Comparison of ENCODE assay signal across 8 mouse cellular contexts in the genomic region with DNA sequence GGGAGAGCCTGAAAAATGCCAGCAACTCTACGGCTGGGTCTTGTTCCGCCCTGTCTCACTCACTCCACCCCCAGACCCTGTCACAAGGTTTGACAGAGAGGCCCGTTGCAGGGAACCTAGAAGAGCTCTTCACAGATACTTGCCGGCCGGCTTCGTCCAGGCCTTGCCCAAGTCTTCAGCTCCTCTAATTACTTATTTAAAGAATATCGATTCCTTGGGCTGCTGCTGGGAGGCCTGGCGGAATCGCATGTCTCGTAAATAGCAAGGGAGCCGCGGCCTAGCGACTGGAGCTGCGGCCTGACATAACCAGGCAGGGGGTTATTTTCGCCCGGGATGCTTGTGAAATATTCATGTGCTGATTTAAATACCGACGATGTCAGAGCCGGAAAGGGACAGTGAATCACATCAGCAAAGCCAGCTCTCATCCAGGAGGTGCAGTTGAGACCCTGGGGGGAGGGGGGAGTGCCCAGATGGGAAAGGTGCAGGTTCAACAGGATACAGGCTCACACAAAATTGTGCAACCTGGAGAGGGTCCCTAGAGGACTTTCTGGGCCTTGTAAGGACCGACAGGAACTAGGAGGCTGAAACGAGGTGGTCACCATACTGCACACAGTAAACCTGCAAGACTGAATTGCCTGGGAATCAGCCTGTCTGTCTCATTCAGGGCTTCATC. TPM values are rescaled to one million over a fixed set of nuclear protein-coding genes. Genes with fewer than 3 reads are reported as not detected.
DNase-seq lines count a peak whose midpoint lies in the region; ATAC-seq lines count a peak whose summit lies in the region.

No protein-coding gene starts in this region.

- ATAC-seq in liver, embryonic 11.5 days (replicated peaks; ENCODE audit: low FRiP score), result no peak
- no peak for ATAC-seq in liver, embryonic 12.5 days
- ATAC-seq in forebrain, embryonic 15.5 days (replicated peaks), result peak; percentile 12; the same call in 1 of the 2 replicates
- peak; percentile 84 for ATAC-seq in lung, embryonic 16.5 days (ENCODE audit: low read depth)
- 0 out of 2 replicates have a peak, but pooled peaks have one; percentile 12 for ATAC-seq in stomach, embryonic 15.5 days (ENCODE audit: insufficient read depth, low FRiP score, low read depth)
- ATAC-seq in megakaryocyte, adult 5-6 weeks (ENCODE audit: poor library complexity, severe bottlenecking), result no peak

- no peak overlapping the region for H3K27ac ChIP-seq in liver, embryonic 11.5 days (ENCODE audit: low read depth, low read length)
- H3K27ac ChIP-seq in liver, embryonic 12.5 days, result no peak overlapping the region
- H3K27ac ChIP-seq in forebrain, embryonic 15.5 days (replicated peaks), result no peak overlapping the region
- no peak overlapping the region for H3K27ac ChIP-seq in lung, embryonic 16.5 days (ENCODE audit: low read length)
- H3K27ac ChIP-seq in stomach, embryonic 15.5 days, result no peak overlapping the region

- no peak for DNase-seq in liver, embryonic 11.5 days (ENCODE audit: low spot score)
- no peak for DNase-seq in layer of hippocampus, adult 8-10 months (ENCODE audit: low spot score in 2 of 2)
- no peak for DNase-seq in left cerebral cortex, postnatal 14 days (ENCODE audit: low spot score in 2 of 2)

- peaks cover 6% of the 10 kb centered on the region; the same call in 1 of the 2 replicates for H3K27me3 ChIP-seq in liver, embryonic 11.5 days (replicated peaks; ENCODE audit: control insufficient read depth, insufficient read depth, low read length)
- H3K27me3 ChIP-seq in liver, embryonic 12.5 days (replicated peaks), result peaks cover 7% of the 10 kb centered on the region
- H3K27me3 ChIP-seq in forebrain, embryonic 15.5 days, result no peaks in the 10 kb centered on the region
- H3K27me3 ChIP-seq in lung, embryonic 16.5 days (ENCODE audit: control insufficient read depth, insufficient read depth, low read depth, low read length), result no peaks in the 10 kb centered on the region
- 0 out of 2 replicates have a peak, but pooled peaks cover 6% of the 10 kb centered on the region for H3K27me3 ChIP-seq in stomach, embryonic 15.5 days (replicated peaks)

- intact Hi-C loops in left cerebral cortex, postnatal 14 days (cut with DNase I), result no loop called here

- no peak overlapping the region for H3K9ac ChIP-seq in liver, embryonic 11.5 days (ENCODE audit: low read depth, low read length)
- no peak overlapping the region for H3K9ac ChIP-seq in liver, embryonic 12.5 days
- 0 out of 2 replicates have a peak overlapping the region, but pooled peaks have one; percentile 2 for H3K9ac ChIP-seq in forebrain, embryonic 15.5 days (replicated peaks)
- peak overlapping the region; percentile 48 for H3K9ac ChIP-seq in lung, embryonic 16.5 days (ENCODE audit: low read length)
- H3K9ac ChIP-seq in stomach, embryonic 15.5 days, result no peak overlapping the region

- H3K4me2 ChIP-seq in liver, embryonic 11.5 days, result peak overlapping the region; percentile 5; the same call in 1 of the 2 replicates
- H3K4me2 ChIP-seq in liver, embryonic 12.5 days, result no peak overlapping the region
- peak overlapping the region; percentile 5; the same call in 1 of the 2 replicates for H3K4me2 ChIP-seq in forebrain, embryonic 15.5 days (replicated peaks)
- peak overlapping the region; percentile 30 for H3K4me2 ChIP-seq in lung, embryonic 16.5 days (ENCODE audit: low read depth, low read length)
- peak overlapping the region; percentile 16 for H3K4me2 ChIP-seq in stomach, embryonic 15.5 days

- 29% methylated on average over 21 of the region's 21 CpGs for WGBS in liver, embryonic 11.5 days
- WGBS in liver, embryonic 12.5 days (ENCODE audit: insufficient replicate concordance), result 35% methylated on average over 21 of the region's 21 CpGs
- 10% methylated on average over 21 of the region's 21 CpGs for WGBS in forebrain, embryonic 15.5 days
- WGBS in lung, embryonic 16.5 days, result 16% methylated on average over 21 of the region's 21 CpGs
- 23% methylated on average over 21 of the region's 21 CpGs for WGBS in stomach, embryonic 15.5 days

- H3K36me3 ChIP-seq in liver, embryonic 11.5 days (ENCODE audit: control insufficient read depth, insufficient read depth, low read length), result no peaks in the 10 kb centered on the region
- no peaks in the 10 kb centered on the region for H3K36me3 ChIP-seq in liver, embryonic 12.5 days
- H3K36me3 ChIP-seq in forebrain, embryonic 15.5 days, result no peaks in the 10 kb centered on the region
- no peaks in the 10 kb centered on the region for H3K36me3 ChIP-seq in lung, embryonic 16.5 days (ENCODE audit: control insufficient read depth, insufficient read depth, low read length)
- no peaks in the 10 kb centered on the region for H3K36me3 ChIP-seq in stomach, embryonic 15.5 days

- no peaks in the 10 kb centered on the region for H3K9me3 ChIP-seq in liver, embryonic 11.5 days (ENCODE audit: control insufficient read depth, low read length)
- H3K9me3 ChIP-seq in liver, embryonic 12.5 days (replicated peaks), result no peaks in the 10 kb centered on the region
- H3K9me3 ChIP-seq in forebrain, embryonic 15.5 days, result no peaks in the 10 kb centered on the region
- no peaks in the 10 kb centered on the region for H3K9me3 ChIP-seq in lung, embryonic 16.5 days (ENCODE audit: control insufficient read depth, low read length)
- no peaks in the 10 kb centered on the region for H3K9me3 ChIP-seq in stomach, embryonic 15.5 days

- no peaks in the 10 kb centered on the region for H3K4me1 ChIP-seq in liver, embryonic 11.5 days (replicated peaks; ENCODE audit: control insufficient read depth, insufficient read depth, low read length)
- no peaks in the 10 kb centered on the region; the same call in 1 of the 2 replicates for H3K4me1 ChIP-seq in liver, embryonic 12.5 days
- peaks cover 15% of the 10 kb centered on the region for H3K4me1 ChIP-seq in forebrain, embryonic 15.5 days
- peaks cover 7% of the 10 kb centered on the region; the same call in 1 of the 2 replicates for H3K4me1 ChIP-seq in lung, embryonic 16.5 days (replicated peaks; ENCODE audit: control insufficient read depth, insufficient read depth, low read length)
- H3K4me1 ChIP-seq in stomach, embryonic 15.5 days, result peaks cover 11% of the 10 kb centered on the region

- no peak overlapping the region for H3K4me3 ChIP-seq in liver, embryonic 11.5 days (ENCODE audit: low read depth, low read length)
- H3K4me3 ChIP-seq in liver, embryonic 12.5 days, result no peak overlapping the region
- H3K4me3 ChIP-seq in forebrain, embryonic 15.5 days, result no peak overlapping the region
- no peak overlapping the region for H3K4me3 ChIP-seq in lung, embryonic 16.5 days (ENCODE audit: low read length)
- 0 out of 2 replicates have a peak overlapping the region, but pooled peaks have one; percentile 9 for H3K4me3 ChIP-seq in stomach, embryonic 15.5 days (replicated peaks)

RNA-seq across cellular contexts. Expression of a gene that starts 17.6 kb away (rescaled TPM):
- 4.8 and 5.0 TPM in 2 replicates for polyA plus RNA-seq in liver, embryonic 11.5 days (2014; fragmentation: Nextera tagmentation; extraction: Ambion mirVana)
- polyA plus RNA-seq in liver, embryonic 12.5 days (2016; fragmentation: Nextera tagmentation; extraction: Ambion mirVana), result 1.5 and 1.6 TPM in 2 replicates
- polyA plus RNA-seq in forebrain, embryonic 15.5 days (2015; fragmentation: Nextera tagmentation; extraction: Ambion mirVana), result 7.1 and 8.4 TPM in 2 replicates
- polyA plus RNA-seq in lung, embryonic 16.5 days (2015; fragmentation: Nextera tagmentation; extraction: Ambion mirVana), result 0.77 and 0.88 TPM in 2 replicates
- 1.8 and 2.0 TPM in 2 replicates for polyA plus RNA-seq in stomach, embryonic 15.5 days (2015; fragmentation: Nextera tagmentation; extraction: Ambion mirVana)
- 1 to 10 TPM; 2.8 to 6.0 (median 4.7) TPM for total RNA-seq in layer of hippocampus, adult 8-10 months (2022)
- not detected in 2 replicates for total RNA-seq in megakaryocyte, adult 5-6 weeks (2015)
- total RNA-seq in megakaryocyte, adult 5-6 weeks (2017), result not detected in 2 replicates
- total RNA-seq in left cerebral cortex, postnatal 14 days (2021), result 1 to 10 TPM; 5.2 to 5.6 TPM

RNA-seq across cellular contexts. Expression of a gene that starts 54.8 kb away (rescaled TPM):
- 37.2 and 38.8 TPM in 2 replicates for polyA plus RNA-seq in liver, embryonic 11.5 days (2014; fragmentation: Nextera tagmentation; extraction: Ambion mirVana)
- 24.1 and 24.3 TPM in 2 replicates for polyA plus RNA-seq in liver, embryonic 12.5 days (2016; fragmentation: Nextera tagmentation; extraction: Ambion mirVana)
- polyA plus RNA-seq in forebrain, embryonic 15.5 days (2015; fragmentation: Nextera tagmentation; extraction: Ambion mirVana), result 109 and 110 TPM in 2 replicates
- 31.1 and 33.4 TPM in 2 replicates for polyA plus RNA-seq in lung, embryonic 16.5 days (2015; fragmentation: Nextera tagmentation; extraction: Ambion mirVana)
- 28.8 and 30.6 TPM in 2 replicates for polyA plus RNA-seq in stomach, embryonic 15.5 days (2015; fragmentation: Nextera tagmentation; extraction: Ambion mirVana)
- 100 to 1,000 TPM; 154 to 203 (median 181) TPM for total RNA-seq in layer of hippocampus, adult 8-10 months (2022)
- total RNA-seq in megakaryocyte, adult 5-6 weeks (2015), result 13.5 and 19.3 TPM in 2 replicates
- 15.8 and 22.2 TPM in 2 replicates for total RNA-seq in megakaryocyte, adult 5-6 weeks (2017)
- 100 to 1,000 TPM; 234 to 237 TPM for total RNA-seq in left cerebral cortex, postnatal 14 days (2021)

Comparison
In these comparisons a context has a peak if more than half of its experiments do, and no peak if none do; other contexts are left out.
1. ATAC-seq: peak in forebrain, embryonic 15.5 days (single experiment), lung, embryonic 16.5 days (single experiment) and stomach, embryonic 15.5 days (single experiment); none in liver, embryonic 11.5 days (single experiment), liver, embryonic 12.5 days (single experiment) and megakaryocyte, adult 5-6 weeks (single experiment).
2. H3K9ac ChIP-seq: peak in forebrain, embryonic 15.5 days (single experiment) and lung, embryonic 16.5 days (single experiment); none in liver, embryonic 11.5 days (single experiment), liver, embryonic 12.5 days (single experiment) and stomach, embryonic 15.5 days (single experiment).